Mouse (Mus musculus): ENCODE results near the gene Lbh.

GRCm38 (mm10) chr17:72889556-72890397 lies 28.3 kb upstream of the Lbh start:
- no peak for TF ChIP-seq CTCF (IDR thresholded peaks at IDR 0.05; ENCODE audit: borderline replicate concordance, control insufficient read depth, extremely low read depth, insufficient read depth, low read length, poor library complexity)
- no peak for TF ChIP-seq POLR2A (IDR thresholded peaks at IDR 0.05; ENCODE audit: control insufficient read depth, extremely low read depth, insufficient read depth, low read length, poor library complexity)
